Mouse (Mus musculus): ENCODE results near the gene Gtpbp10. TPM values are rescaled to one million over a fixed set of nuclear protein-coding genes. Genes with fewer than 3 reads are reported as not detected.

Gene Gtpbp10
- 12.8 and 17.9 TPM in 2 replicates for polyA plus RNA-seq (2015; fragmentation: Nextera tagmentation; extraction: Ambion mirVana)

DNA sequence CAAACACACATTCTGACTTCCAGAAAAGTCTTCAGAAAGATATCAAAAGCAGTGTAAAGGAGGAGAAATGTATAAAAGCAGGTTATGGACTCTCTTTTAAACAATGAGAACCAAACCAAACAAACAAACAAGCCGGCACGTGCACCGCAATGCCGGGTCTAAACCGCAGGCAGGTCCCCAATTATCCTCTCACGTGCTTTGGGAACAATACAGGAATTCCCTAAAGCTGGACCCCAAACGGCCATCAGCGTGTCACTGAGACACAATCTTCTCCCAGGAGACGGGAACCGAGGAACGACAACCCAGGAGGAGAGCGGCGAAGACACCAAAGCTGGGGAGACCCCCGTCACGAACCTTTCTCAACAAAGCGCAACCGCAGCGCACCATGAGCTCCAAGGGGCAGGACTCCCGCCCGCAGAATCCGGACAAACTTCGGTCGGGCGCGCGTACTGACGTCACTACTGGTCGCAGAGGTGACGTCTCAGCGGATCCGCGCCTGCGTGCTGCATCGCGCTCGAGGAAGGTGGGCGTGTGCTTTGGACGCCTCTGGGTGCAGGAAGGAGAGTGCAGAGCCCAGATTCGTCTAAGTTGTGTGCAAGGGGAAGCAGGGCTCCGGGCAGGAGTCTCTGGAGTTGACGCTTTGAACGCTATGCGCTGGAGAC is at the start of gene Gtpbp10:
Gtpbp10 (minus strand) TSS at position 460 of the 662 bp plus-strand sequence.
- Histone ChIP-seq H3K27me3 (replicated peaks) (no peaks in the 10 kb centered on the region), H3K9ac (replicated peaks) (peak within 1 kb of the TSS; percentile 73), H3K4me1 (peaks cover 18% of the 10 kb centered on the region), H3K4me3 (replicated peaks) (peak within 1 kb of the TSS; percentile 78), H3K36me3 (peaks cover 6% of the 10 kb centered on the region), H3K9me3 (replicated peaks) (no peaks in the 10 kb centered on the region), H3K27ac (replicated peaks) (peak within 1 kb of the TSS; percentile 80), H3K4me2 (peak within 1 kb of the TSS; percentile 66)
- peak; percentile 100 for ATAC-seq (ENCODE audit: low FRiP score)
- under 1% methylated on average over 43 of the region's 43 CpGs for WGBS

DNA sequence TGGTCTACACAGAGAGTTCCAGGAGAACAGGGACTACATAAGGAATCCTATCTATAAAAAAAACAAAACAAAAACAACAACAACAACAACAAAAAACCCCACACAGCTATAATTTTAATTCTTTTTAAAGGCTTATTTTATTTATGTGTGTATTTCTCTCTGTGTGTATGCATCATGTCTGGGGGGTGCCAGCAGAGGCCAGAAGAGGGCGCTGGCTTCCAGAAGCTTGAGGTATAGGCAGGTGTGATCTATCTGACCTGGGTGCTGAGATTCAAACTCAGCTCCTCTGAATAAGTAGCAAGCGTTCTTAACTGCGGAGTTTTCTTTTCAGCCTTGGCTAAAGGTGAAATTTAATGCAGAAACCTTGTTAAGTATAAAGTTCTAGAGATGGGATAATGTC is 28.3 kb upstream of the Gtpbp10 start:
- H3K4me3 ChIP-seq (replicated peaks), result no peak overlapping the region
- 84% methylated on average over 3 of the region's 3 CpGs for WGBS
- no peaks in the 10 kb centered on the region for H3K27me3 ChIP-seq (replicated peaks)
- no peak overlapping the region for H3K27ac ChIP-seq (replicated peaks)
- H3K9me3 ChIP-seq (replicated peaks), result no peaks in the 10 kb centered on the region
- no peak overlapping the region for H3K4me2 ChIP-seq
- no peak overlapping the region for H3K9ac ChIP-seq (replicated peaks)
- H3K36me3 ChIP-seq, result no peaks in the 10 kb centered on the region
- no peak for ATAC-seq (ENCODE audit: low FRiP score)
- H3K4me1 ChIP-seq, result no peaks in the 10 kb centered on the region

DNA sequence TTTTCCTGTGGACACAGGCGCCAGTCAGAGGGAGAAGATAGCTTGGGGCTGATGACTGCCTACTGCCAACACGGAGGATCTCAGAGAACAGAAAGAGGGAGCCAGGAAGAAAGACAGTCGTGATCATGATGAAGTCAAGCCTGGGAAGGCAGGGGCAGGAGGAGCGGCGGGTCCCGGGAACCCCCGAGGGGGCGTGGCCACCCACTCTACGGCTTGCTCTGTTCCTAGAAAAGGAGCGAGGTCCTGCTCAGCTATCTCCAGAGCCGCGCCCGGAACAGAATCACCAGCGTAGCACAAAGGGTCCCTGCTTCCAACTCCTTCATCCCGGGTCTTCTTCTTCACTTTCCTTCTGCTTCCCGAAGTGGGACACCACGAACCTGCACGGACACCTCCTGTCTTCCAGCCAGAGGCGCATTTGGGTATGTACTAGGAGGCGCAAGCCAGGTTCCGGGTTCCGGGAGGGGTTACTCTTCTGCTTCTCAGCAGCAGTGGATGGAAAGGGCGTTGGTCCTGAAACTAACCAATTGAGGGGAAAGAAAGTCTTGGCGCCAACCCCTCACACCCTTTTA is 14.5 kb upstream of the Gtpbp10 start, which contains the start of gene Gm8773:
Gm8773 (plus strand) TSS at position 51 of the 569 bp plus-strand sequence.
- Histone ChIP-seq H3K4me3 (replicated peaks) (peak within 1 kb of the TSS; percentile 49), H3K27ac (replicated peaks) (no peak within 1 kb of the TSS), H3K4me2 (peak within 1 kb of the TSS; percentile 91), H3K4me1 (0 out of 2 replicates have a peak, but pooled peaks cover 3% of the 10 kb centered on the region), H3K27me3 (replicated peaks) (no peaks in the 10 kb centered on the region), H3K36me3 (no peaks in the 10 kb centered on the region), H3K9me3 (replicated peaks) (no peaks in the 10 kb centered on the region), H3K9ac (replicated peaks) (peak within 1 kb of the TSS; percentile 55)
- ATAC-seq (ENCODE audit: low FRiP score), result peak; percentile 89
- under 1% methylated on average over 24 of the region's 24 CpGs for WGBS

DNA sequence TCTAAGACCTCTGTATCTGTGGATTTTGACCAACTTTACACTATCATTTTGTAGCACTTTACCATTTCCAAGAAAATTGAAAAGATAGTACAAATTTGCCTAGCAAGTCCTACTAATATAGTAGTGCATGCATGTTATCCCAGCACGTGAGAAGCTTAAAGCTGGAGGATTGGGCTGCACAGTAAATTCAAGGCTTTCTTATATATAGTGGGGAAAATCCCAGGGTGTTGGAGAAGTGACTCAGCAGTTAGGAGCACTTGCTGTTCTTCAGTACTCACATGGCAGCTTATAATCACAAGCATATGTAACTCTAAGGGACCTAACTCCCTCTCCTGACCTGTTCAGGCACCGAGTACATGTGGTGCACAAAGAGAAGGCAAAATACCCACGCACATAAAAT is 3.1 kb upstream of the Gtpbp10 start:
- H3K36me3 ChIP-seq, result no peaks in the 10 kb centered on the region
- H3K4me1 ChIP-seq, result peaks cover 18% of the 10 kb centered on the region
- no peak overlapping the region for H3K4me3 ChIP-seq (replicated peaks)
- no peak for ATAC-seq (ENCODE audit: low FRiP score)
- no peak overlapping the region for H3K27ac ChIP-seq (replicated peaks)
- H3K9ac ChIP-seq (replicated peaks), result no peak overlapping the region
- H3K9me3 ChIP-seq (replicated peaks), result no peaks in the 10 kb centered on the region
- 84% methylated on average over 3 of the region's 3 CpGs for WGBS
- no peaks in the 10 kb centered on the region for H3K27me3 ChIP-seq (replicated peaks)
- no peak overlapping the region for H3K4me2 ChIP-seq

DNA sequence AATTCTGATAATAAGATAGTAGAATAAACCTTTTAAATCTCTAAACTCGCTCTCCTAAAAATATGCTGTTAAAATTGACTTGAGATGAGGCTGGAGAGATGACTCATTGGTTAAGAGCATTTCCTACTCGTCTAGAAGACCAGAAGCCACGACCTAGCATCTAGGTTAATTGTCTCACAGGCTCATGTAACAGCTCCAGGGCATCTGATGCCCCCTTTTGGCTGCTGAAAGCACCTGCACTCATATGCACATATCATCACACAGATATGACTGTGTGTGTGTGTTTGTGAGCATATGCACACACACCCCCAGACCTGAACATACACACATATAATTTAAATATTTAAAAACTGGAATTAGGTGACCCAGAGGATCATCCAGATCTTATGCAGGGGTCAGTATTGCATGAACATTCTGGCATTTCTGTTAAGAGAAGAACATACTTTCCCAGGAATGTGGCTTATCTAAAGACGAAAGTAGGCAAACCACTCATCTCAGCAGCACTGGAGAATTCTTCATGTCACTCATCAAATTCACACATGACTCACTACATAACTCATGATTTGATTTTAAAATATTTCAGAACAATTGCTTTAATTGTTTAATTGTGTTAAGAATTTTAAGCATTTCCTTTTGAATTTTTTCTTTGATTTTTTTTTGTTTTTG is 1.8 kb upstream of the Gtpbp10 start:
- WGBS, result 71% methylated on average over 4 of the region's 4 CpGs

DNA sequence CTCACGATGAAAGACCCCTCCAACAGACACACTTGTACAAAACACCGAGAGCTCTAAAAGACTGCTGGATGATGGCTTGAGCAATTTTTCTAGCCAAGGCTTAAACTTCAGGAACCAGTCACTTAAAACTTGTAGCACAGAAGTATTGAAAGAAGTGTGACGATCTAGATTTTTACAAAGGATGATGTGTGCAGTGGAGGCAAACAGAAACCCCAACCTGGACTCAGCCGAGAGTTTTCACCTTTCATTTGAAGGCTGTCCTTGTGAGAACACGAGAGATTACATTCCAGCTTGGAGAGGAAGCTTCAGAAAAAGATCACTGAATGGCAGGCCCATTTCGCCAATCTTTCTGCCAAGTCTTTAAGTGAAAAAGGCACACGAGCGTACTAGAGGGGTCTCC is 460 bp upstream of the Gtpbp10 start:
- Histone ChIP-seq H3K4me3 (replicated peaks) (peak overlapping the region; percentile 78), H3K9me3 (replicated peaks) (no peaks in the 10 kb centered on the region), H3K9ac (replicated peaks) (peak overlapping the region; percentile 73), H3K36me3 (peaks cover under 1% of the 10 kb centered on the region), H3K4me1 (peaks cover 18% of the 10 kb centered on the region), H3K4me2 (peak overlapping the region; percentile 66), H3K27ac (replicated peaks) (peak overlapping the region; percentile 80), H3K27me3 (replicated peaks) (no peaks in the 10 kb centered on the region)
- 42% methylated on average over 8 of the region's 8 CpGs for WGBS
- peak; percentile 24; the same call in 1 of the 2 replicates for ATAC-seq (ENCODE audit: low FRiP score)

More for the DNA sequence above, 1.8 kb upstream of the Gtpbp10 start:
- Histone ChIP-seq H3K9ac (replicated peaks) (no peak overlapping the region), H3K36me3 (no peaks in the 10 kb centered on the region), H3K27me3 (replicated peaks) (no peaks in the 10 kb centered on the region), H3K4me1 (peaks cover 18% of the 10 kb centered on the region), H3K27ac (replicated peaks) (no peak overlapping the region), H3K4me2 (no peak overlapping the region), H3K4me3 (replicated peaks) (no peak overlapping the region), H3K9me3 (replicated peaks) (no peaks in the 10 kb centered on the region)
- ATAC-seq (ENCODE audit: low FRiP score), result no peak

DNA sequence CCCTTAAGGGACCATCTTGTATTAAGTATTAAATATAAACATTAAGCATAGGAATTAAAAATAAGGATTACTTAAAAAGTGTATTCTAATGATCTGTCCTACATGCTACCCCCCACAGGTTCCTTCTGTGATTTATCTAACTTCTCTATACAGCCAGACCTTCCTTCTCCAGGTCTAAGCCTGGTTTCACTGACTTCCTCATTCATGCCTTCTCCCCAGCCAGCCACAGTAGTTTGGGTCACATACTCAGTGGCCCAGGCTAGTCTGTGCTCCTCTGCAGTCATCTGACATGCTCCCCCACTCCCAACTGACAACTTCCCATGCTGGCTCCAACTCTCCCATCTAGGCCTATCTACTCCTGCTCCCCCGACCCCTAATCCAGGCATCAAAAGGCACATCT is 8.2 kb downstream of the Gtpbp10 start:
- 84% methylated on average over 1 of the region's 1 CpGs for WGBS
- no peak for ATAC-seq (ENCODE audit: low FRiP score)
- Histone ChIP-seq H3K9me3 (replicated peaks) (no peaks in the 10 kb centered on the region), H3K27me3 (replicated peaks) (no peaks in the 10 kb centered on the region), H3K36me3 (peaks cover 44% of the 10 kb centered on the region), H3K4me1 (no peaks in the 10 kb centered on the region), H3K4me3 (replicated peaks) (no peak overlapping the region), H3K9ac (replicated peaks) (no peak overlapping the region), H3K27ac (replicated peaks) (no peak overlapping the region), H3K4me2 (no peak overlapping the region)

DNA sequence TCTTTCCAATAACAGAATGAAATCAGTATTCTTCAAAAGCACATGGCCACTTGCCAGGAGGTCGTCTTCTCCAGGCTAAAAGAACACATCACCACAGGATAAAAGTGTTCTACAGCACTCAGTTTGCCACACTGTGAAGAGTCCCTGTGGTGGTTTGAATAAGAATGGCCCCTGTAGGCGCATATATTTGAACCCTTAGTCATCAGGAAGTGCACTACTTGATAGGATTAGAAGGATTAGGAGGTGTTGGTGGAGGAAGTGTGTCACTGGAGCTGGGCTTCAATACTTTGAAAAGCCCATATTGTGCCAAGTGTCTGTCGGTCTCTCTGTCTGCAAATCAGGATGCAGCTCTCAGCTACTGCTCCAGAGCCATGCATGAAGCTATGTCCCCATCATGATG is 19.0 kb downstream of the Gtpbp10 start:
- Histone ChIP-seq H3K4me2 (no peak overlapping the region), H3K9me3 (replicated peaks) (no peaks in the 10 kb centered on the region), H3K27me3 (replicated peaks) (no peaks in the 10 kb centered on the region), H3K4me3 (replicated peaks) (no peak overlapping the region), H3K9ac (replicated peaks) (no peak overlapping the region), H3K36me3 (peaks cover 43% of the 10 kb centered on the region), H3K27ac (replicated peaks) (no peak overlapping the region), H3K4me1 (no peaks in the 10 kb centered on the region)
- ATAC-seq (ENCODE audit: low FRiP score), result no peak
- 76% methylated on average over 3 of the region's 3 CpGs for WGBS

DNA sequence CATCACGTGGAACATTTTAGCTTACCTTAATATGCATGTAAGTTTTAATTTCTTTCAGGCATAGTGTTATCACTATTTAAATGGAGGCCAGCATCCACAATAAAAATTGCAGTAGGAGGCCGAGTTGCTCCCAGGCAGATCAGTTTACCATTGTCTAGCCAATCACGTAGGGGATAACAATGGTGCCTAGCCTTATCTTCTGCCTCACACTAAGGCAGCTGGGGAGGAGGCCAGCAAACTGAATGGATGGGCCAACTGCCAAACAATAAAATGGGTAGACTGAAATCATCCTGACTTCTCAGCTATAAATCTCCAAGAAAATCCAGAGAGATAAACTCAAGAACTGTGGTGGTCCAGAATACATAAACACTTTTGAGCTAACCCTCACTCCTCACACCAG is 19.6 kb downstream of the Gtpbp10 start:
- Histone ChIP-seq H3K4me2 (no peak overlapping the region), H3K9me3 (replicated peaks) (no peaks in the 10 kb centered on the region), H3K4me1 (no peaks in the 10 kb centered on the region), H3K36me3 (peaks cover 43% of the 10 kb centered on the region), H3K27me3 (replicated peaks) (no peaks in the 10 kb centered on the region), H3K27ac (replicated peaks) (no peak overlapping the region), H3K9ac (replicated peaks) (no peak overlapping the region), H3K4me3 (replicated peaks) (no peak overlapping the region)
- WGBS, result 66% methylated on average over 3 of the region's 3 CpGs
- no peak for ATAC-seq (ENCODE audit: low FRiP score)

DNA sequence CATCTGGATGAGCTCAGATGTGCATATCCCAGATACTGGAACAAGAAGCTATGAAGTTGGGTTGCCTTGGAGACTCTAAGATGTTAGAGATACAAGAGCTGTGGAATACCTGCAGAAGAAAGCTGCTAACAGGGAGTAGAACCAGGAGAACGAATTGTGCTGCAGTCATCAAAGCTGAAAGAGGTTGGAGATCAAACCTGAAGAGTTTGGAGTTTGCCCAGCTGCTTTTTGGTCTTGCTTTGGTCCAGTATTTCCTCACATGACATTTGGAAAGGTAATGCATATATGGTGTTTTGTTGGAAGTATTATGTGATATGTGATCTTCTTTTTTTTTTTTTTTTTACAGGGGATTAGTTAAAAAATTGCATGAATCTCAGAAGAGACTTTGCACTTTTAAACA is 23.2 kb downstream of the Gtpbp10 start:
- 100% methylated on average over 1 of the region's 1 CpGs for WGBS

DNA sequence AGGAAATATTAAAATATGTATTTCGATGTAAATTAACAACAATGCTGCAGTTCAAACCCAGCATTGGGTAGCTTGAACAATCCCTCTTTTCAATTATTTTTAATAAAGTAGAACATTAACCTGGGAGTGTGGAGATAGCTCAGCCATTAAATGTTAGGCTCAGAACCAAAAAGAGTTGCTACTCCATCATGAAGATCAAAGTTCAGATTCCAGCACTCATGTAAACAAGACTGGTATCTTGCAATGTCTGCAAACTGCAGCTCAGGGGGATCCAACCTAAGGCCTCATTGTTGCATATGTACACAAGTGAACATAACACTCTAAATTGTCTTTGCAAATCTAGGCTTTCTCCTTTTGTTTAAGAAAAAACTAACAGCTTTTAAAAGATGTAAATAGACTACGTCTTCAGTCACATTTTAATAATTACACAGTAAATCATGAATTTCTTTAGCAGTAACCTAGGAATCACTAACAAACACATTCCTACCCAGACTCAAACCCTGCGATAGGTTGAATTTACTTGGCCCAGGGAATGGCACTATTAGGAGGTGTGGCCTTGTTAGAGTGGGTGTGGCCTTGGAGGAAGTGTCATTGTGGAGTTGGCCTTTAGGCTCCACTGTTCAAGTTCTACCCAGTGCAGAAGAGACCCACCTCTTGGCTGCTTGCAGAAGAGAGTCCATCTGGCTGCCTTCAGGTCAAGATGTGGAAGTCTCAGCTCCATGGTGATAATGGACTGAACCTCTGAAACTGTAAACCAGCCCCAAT is 25.5 kb downstream of the Gtpbp10 start:
- no peaks in the 10 kb centered on the region for H3K9me3 ChIP-seq (replicated peaks)
- WGBS, result 89% methylated on average over 3 of the region's 3 CpGs

More for the DNA sequence above, 23.2 kb downstream of the Gtpbp10 start:
- no peaks in the 10 kb centered on the region for H3K27me3 ChIP-seq (replicated peaks)
- ATAC-seq (ENCODE audit: low FRiP score), result no peak
- no peaks in the 10 kb centered on the region for H3K9me3 ChIP-seq (replicated peaks)
- no peak overlapping the region for H3K27ac ChIP-seq (replicated peaks)
- no peak overlapping the region for H3K4me2 ChIP-seq
- peaks cover 18% of the 10 kb centered on the region for H3K36me3 ChIP-seq
- no peak overlapping the region for H3K9ac ChIP-seq (replicated peaks)
- H3K4me3 ChIP-seq (replicated peaks), result no peak overlapping the region
- no peaks in the 10 kb centered on the region for H3K4me1 ChIP-seq

More for the DNA sequence above, 25.5 kb downstream of the Gtpbp10 start:
- Histone ChIP-seq H3K36me3 (peaks cover 8% of the 10 kb centered on the region), H3K27me3 (replicated peaks) (no peaks in the 10 kb centered on the region), H3K4me3 (replicated peaks) (no peak overlapping the region), H3K4me1 (no peaks in the 10 kb centered on the region), H3K4me2 (no peak overlapping the region), H3K9ac (replicated peaks) (no peak overlapping the region), H3K27ac (replicated peaks) (no peak overlapping the region)
- no peak for ATAC-seq (ENCODE audit: low FRiP score)

All from neural tube, embryonic 15.5 days (tissue).